Mouse (Mus musculus) thymus, postnatal 36 days (tissue): ENCODE results near the gene Golm1.

Source experiments
- DNase-seq, 2 experiments: peaks; one replicate each; pipeline ENCODE4 v3.0.0; 2022; ENCODE audit warnings: mixed read lengths in 2 of 2

Golm1 gene

GRCm38 (mm10) chr13:59584947-59585647 is 90.5 kb downstream of the Golm1 start, which contains the start of the genes Agtpbp1 and Naa35:
TSS of gene Agtpbp1 (minus strand) at chr13:59585227.
TSS of gene Naa35 (plus strand) at chr13:59585259.
- peak; percentile 100 for DNase-seq
